Mouse (Mus musculus) liver, adult 2 months (tissue): ENCODE measurements around the gene Agfg2. TPM values are rescaled to one million over a fixed set of nuclear protein-coding genes. Genes with fewer than 3 reads are reported as not detected.

ENCODE experiments used
- DNase-seq: peaks from one replicate; pipeline ENCODE4 v3.0.0-alpha.2; 2011; ENCODE audit warnings: low read depth, low spot score; ENCODE audit errors: extremely low read depth
- H3K27ac ChIP-seq: fragments of 200-500 bp; replicated peaks from 2 replicates; pipeline ENCODE4 v1.5.1; 2012; ENCODE audit warnings: low read depth, mild to moderate bottlenecking, control low read depth, inconsistent platforms, low read length; ENCODE audit not compliant: insufficient read depth
- H3K27me3 ChIP-seq: fragments of 200-500 bp; 2 replicates; pipeline ENCODE4 v1.6.1; 2012; ENCODE audit warnings: mild to moderate bottlenecking, moderate library complexity, low read length, inconsistent platforms; ENCODE audit not compliant: control insufficient read depth, insufficient read depth
- H3K36me3 ChIP-seq: fragments of 200-500 bp; 2 replicates; pipeline ENCODE4 v1.6.1; 2012; ENCODE audit warnings: low read length, inconsistent platforms; ENCODE audit not compliant: control insufficient read depth, insufficient read depth
- H3K4me1 ChIP-seq: fragments of 200-500 bp; 2 replicates; pipeline ENCODE4 v1.6.1; 2011; ENCODE audit warnings: low read length; ENCODE audit not compliant: control insufficient read depth, insufficient read depth
- H3K4me3 ChIP-seq: fragments of 200-500 bp; 2 replicates; pipeline ENCODE4 v1.5.1; 2011; ENCODE audit warnings: low read depth, mild to moderate bottlenecking, control low read depth, low read length, moderate library complexity; ENCODE audit not compliant: insufficient read depth
- H3K79me2 ChIP-seq: fragments of 200-500 bp; 2 replicates; pipeline ENCODE4 v1.6.1; 2012; ENCODE audit warnings: inconsistent platforms, mild to moderate bottlenecking, low read length, moderate library complexity; ENCODE audit not compliant: control insufficient read depth, insufficient read depth
- H3K9ac ChIP-seq: fragments of 200-500 bp; 2 replicates; pipeline ENCODE4 v1.6.1; 2012; ENCODE audit warnings: low read depth, mild to moderate bottlenecking, control low read depth, inconsistent platforms, low read length
- CTCF ChIP-seq: fragments of 200-500 bp; IDR thresholded peaks from 2 replicates; pipeline ENCODE4 v1.5.1; 2011; ENCODE audit warnings: low read depth, low read length, control low read depth
- POLR2A ChIP-seq: fragments of 200-500 bp; IDR thresholded peaks from 2 replicates; pipeline ENCODE4 v1.6.1; 2011; ENCODE audit warnings: low read length, control low read depth; ENCODE audit not compliant: insufficient read depth; ENCODE audit errors: extremely low read depth
- WGBS: fragments of 180-500 bp; shearing (Covaris S2); methylation state at CpG from one replicate; pipeline ENCODE4 v1.1.7; 2018; 5-methylcytosine and 5-hydroxymethylcytosine counted together
- polyA plus RNA-seq: library from polyadenylated mRNA; depleted of rRNA; stranded (reverse); fragments of >200 nt; gene quantifications from 2 replicates; pipeline ENCODE4 v1.2.3, GENCODE M21; 2012
- total RNA-seq: library from RNA; depleted of rRNA; stranded (reverse); fragments of >200 nt; gene quantifications from 2 replicates; pipeline ENCODE4 v1.2.3, GENCODE M21; 2014

The Agfg2 gene
- total and polyA plus RNA-seq, 2 experiments, result 14.8 to 35.9 TPM

DNA sequence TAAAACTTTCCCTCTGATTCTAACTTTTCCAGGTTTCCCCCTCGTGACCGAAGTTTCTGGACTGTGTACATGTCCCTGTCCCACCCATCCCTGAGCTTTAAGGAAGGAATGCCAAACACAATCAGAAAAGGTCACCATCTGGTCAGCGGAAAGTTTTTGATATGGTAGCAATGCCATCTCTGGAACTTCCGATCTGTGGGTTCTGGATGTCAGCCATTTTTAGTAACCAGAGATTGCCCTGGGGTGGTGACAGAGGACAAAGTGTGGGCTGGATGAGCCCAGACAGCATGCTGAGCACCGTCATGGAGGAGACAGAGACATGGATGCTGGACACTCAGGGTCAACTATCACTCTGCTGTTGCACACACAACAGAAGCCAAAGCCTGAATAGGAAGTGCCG is 34.6 kb upstream of the Agfg2 start:
- no peak for DNase-seq
- H3K79me2 ChIP-seq, result no peaks in the 10 kb centered on the region
- H3K36me3 ChIP-seq, result no peaks in the 10 kb centered on the region
- no peaks in the 10 kb centered on the region for H3K27me3 ChIP-seq
- no peak overlapping the region for H3K9ac ChIP-seq
- no peak overlapping the region for H3K27ac ChIP-seq
- H3K4me1 ChIP-seq, result peaks cover 2% of the 10 kb centered on the region; the same call in 1 of the 2 replicates
- 70% methylated on average over 6 of the region's 6 CpGs for WGBS
- TF ChIP-seq CTCF, result no peak
- TF ChIP-seq POLR2A, result no peak
- H3K4me3 ChIP-seq, result no peak overlapping the region

DNA sequence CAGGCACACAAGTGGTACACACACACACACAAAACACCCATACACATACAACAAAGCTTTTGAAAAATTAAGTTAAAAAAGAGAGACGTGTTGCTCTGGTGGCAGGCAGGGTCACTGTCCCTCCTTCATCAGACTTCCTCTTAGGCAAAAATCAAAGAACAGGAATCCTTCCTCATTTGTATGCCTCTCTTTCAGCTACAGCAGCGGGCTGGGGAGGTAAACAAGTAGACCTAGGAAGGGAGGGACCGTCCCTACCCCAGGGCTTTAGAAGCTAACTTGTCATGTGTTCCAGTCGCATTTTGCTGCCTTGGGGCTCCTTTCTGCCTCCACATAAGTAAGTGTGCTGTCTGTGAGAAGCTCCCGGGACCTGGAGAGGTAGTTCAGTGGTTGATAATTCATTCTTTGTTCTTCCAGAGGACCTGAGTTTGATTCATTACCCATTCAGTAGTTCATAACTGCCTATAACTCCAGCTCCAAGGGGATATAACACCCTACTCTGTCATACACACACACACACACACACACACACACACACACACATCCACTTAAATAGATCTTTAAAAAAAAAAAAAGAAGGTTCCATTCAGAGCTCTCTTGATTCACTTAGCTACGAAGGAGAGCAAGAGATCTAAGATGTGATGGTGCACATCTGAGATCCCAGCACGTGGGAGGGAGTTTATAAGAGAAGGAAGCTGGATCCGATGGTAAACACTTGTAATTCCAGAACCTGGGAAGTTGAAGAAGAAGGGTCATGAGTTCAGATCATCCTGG is 33.7 kb upstream of the Agfg2 start:
- H3K9ac ChIP-seq, result no peak overlapping the region
- no peak for TF ChIP-seq CTCF
- TF ChIP-seq POLR2A, result no peak
- peaks cover 2% of the 10 kb centered on the region; the same call in 1 of the 2 replicates for H3K4me1 ChIP-seq
- no peak for DNase-seq
- no peaks in the 10 kb centered on the region for H3K36me3 ChIP-seq
- WGBS, result 69% methylated on average over 8 of the region's 8 CpGs
- H3K27me3 ChIP-seq, result no peaks in the 10 kb centered on the region
- H3K27ac ChIP-seq, result no peak overlapping the region
- H3K79me2 ChIP-seq, result no peaks in the 10 kb centered on the region
- no peak overlapping the region for H3K4me3 ChIP-seq

GRCm38 (mm10) chr5:137715685-137716084 is 31.2 kb upstream of the Agfg2 start:
- H3K4me1 ChIP-seq, result peaks cover 1% of the 10 kb centered on the region; the same call in 1 of the 2 replicates
- no peak for DNase-seq
- H3K36me3 ChIP-seq, result no peaks in the 10 kb centered on the region
- no peaks in the 10 kb centered on the region for H3K27me3 ChIP-seq
- H3K79me2 ChIP-seq, result no peaks in the 10 kb centered on the region
- no peak overlapping the region for H3K4me3 ChIP-seq
- no peak for TF ChIP-seq CTCF
- TF ChIP-seq POLR2A, result no peak
- WGBS, result 89% methylated on average over 8 of the region's 8 CpGs
- no peak overlapping the region for H3K27ac ChIP-seq
- H3K9ac ChIP-seq, result no peak overlapping the region

GRCm38 (mm10) chr5:137713454-137713853 is 28.9 kb upstream of the Agfg2 start:
- no peaks in the 10 kb centered on the region for H3K4me1 ChIP-seq
- WGBS, result 81% methylated on average over 5 of the region's 5 CpGs
- no peak overlapping the region for H3K27ac ChIP-seq
- no peak for TF ChIP-seq POLR2A
- TF ChIP-seq CTCF, result no peak
- DNase-seq, result no peak
- no peaks in the 10 kb centered on the region for H3K36me3 ChIP-seq
- no peak overlapping the region for H3K9ac ChIP-seq
- no peak overlapping the region for H3K4me3 ChIP-seq
- no peaks in the 10 kb centered on the region for H3K79me2 ChIP-seq
- no peaks in the 10 kb centered on the region for H3K27me3 ChIP-seq

DNA sequence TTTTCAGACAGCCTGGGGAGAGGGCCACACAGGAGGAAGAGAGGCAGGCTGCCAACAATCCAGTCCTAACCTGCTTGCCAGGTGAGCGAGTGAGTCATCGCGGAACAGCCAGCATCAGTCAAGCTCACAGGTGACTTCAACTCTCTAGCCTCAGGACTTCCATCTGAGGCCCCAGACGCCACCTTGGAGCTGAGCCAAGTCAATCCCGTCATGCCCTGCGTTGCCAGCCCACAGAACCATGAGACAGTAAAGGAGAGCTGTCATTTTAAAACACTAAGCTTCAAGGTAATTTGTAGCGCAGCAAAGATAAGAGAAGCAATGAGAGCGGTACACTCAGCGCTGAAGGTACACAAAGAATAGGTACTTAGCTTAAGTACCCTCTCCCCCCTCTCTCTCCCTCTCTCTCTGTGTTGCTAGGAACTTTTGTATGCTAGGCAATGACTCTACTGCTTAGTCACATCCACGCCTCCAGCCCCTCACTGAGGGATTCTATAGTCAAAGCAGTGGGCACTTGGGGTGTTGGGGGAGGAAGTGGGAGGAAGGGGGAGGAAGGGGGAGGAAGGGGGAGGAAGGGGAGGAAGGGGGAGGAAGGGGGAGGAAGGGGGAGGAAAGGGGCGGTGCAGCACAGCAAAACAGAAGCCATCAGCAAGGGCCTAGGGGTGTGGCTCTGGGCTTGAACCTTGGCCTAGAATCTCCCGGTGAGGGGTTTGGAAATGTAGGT is 22.5 kb upstream of the Agfg2 start:
- Histone ChIP-seq H3K9ac (no peak overlapping the region), H3K36me3 (no peaks in the 10 kb centered on the region), H3K27ac (no peak overlapping the region), H3K4me3 (no peak overlapping the region), H3K4me1 (no peaks in the 10 kb centered on the region), H3K79me2 (no peaks in the 10 kb centered on the region), H3K27me3 (no peaks in the 10 kb centered on the region)
- no peak for DNase-seq
- TF ChIP-seq CTCF (no peak), POLR2A (no peak)
- WGBS, result 51% methylated on average over 12 of the region's 12 CpGs

DNA sequence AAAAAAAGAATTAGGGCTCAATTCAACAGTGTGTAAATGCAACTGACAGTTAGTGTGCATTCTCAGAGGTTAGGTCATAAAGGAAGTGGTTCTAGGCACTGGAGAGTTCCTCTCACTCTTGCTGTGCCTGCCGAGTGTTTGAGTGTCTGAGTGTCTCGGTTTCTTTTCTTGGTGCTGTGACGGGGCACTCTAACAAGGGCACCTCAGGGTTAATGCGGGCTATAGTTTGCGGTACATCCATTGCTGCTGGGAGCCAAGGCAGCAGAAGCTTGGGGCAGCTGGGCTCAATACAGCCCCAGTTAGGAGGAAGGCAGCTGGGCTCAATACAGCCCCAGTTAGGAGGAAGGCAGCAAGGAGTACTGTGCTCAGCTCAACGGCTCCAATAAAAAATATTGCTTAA is 20.7 kb upstream of the Agfg2 start:
- TF ChIP-seq POLR2A (no peak), CTCF (no peak)
- WGBS, result 74% methylated on average over 6 of the region's 6 CpGs
- no peaks in the 10 kb centered on the region for H3K36me3 ChIP-seq
- no peak overlapping the region for H3K27ac ChIP-seq
- no peak overlapping the region for H3K9ac ChIP-seq
- H3K79me2 ChIP-seq, result no peaks in the 10 kb centered on the region
- H3K27me3 ChIP-seq, result no peaks in the 10 kb centered on the region
- H3K4me1 ChIP-seq, result no peaks in the 10 kb centered on the region
- DNase-seq, result no peak
- no peak overlapping the region for H3K4me3 ChIP-seq
